Mouse (Mus musculus) T-helper 2 cell (primary cell): ENCODE measurements around the gene Slc25a19.

Experiments used
- in situ Hi-C: fragments of 300-600 bp; cut with MboI, MseI; formaldehyde crosslinking; loops from one replicate; pipeline ENCODE4 v1.15.1; 2025; ENCODE audit warnings: high pct_unique_total_duplicates

Slc25a19 gene

GRCm38 (mm10) chr11:115603128-115603475 lies 25.0 kb downstream of the Slc25a19 start:
- in situ Hi-C loops, result no loop called here

GRCm38 (mm10) chr11:115601174-115601573 lies 26.9 kb downstream of the Slc25a19 start:
- in situ Hi-C loops, result no loop called here

DNA sequence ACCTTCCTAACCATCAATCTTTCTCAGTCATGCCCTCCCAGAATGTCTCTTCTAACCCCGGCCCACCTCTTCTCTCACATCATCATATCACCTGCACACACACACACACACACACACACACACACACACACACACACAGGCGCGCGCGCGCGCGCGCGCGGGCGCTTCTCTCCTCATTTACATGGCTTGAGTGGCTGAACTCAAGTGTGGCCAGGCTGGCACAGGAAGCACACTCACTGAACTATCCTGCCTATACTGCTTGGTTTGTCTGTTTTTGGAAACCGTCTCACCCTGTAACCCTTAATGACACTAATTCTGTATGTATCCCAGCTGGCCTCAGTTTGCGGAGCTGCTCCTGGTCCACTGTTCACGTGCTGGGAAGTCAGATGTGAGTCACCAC lies 27.4 kb downstream of the Slc25a19 start:
- in situ Hi-C loops, result no loop called here

DNA sequence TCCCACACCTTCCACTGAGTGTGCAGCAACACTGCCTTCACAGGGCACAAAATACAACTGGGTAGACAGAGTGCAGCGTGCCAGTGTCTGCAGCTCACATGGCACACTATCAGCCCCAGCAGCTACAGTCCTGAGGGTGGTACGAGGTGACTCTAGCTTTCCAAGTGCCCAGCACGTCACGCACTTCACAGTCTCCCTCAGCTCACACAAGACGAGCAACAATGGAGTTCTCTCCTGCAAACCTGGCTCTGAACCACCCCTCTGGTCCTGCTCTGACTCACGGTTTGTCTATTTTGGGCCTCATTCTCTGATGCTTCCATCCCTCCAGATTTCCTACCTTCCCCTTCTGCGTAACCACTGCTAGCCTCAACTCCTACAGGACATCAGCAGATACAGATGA lies 28.4 kb downstream of the Slc25a19 start:
- in situ Hi-C loops, result no loop called here

DNA sequence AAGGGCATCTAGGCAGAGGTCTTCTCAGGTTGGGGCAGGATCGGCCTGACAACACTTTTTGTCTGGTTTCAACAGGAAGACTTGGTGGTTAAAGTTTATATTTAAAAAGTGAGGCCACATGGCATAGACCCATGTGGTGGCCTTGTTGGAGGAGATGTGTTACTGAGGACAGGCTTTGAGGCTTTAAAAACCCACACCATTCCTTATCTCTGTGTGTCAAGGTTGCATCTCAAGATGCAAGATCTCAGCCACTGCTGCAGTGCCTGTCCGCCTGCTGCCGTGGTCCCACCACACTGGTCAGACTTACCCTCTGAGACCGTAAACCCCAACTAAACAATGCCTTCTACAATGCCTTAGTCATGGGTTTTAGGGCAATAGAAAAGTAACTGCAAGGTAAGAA lies 29.8 kb downstream of the Slc25a19 start:
- in situ Hi-C loops, result no loop called here

- in situ Hi-C loops, result no loop called here
Observed at GRCm38 (mm10) chr11:115595209-115595608, 32.9 kb downstream of the Slc25a19 start.

DNA sequence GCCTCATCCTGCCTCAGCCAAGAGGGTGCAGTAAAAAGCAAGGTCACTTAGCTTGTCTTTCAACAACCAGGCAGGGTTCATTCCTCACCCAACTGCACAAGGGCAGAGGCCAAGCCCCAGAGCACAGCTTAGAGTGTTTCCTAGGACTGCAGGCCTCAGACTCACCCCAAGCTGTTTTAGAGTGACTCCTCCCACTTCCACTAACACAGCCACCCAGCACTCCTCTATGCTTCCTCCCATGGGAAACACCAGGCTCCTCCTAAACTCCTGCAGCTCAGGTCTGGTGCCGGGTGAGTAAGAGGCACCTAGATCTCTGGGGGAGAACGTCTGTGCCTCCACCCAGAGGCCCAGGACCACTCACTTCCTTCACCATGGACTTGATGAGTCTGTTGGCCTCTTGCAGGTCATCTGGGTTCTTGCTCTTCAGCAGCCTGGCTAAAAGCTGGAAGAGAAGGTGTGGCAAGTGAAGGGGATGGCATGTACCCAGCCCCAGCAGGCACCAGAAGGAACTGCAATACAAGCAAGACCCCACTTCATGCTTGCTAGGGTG lies 37.5 kb downstream of the Slc25a19 start:
- in situ Hi-C loops, result no loop called here

GRCm38 (mm10) chr11:115587984-115588383 lies 40.1 kb downstream of the Slc25a19 start:
- in situ Hi-C loops, result no loop called here

GRCm38 (mm10) chr11:115586403-115586802 lies 41.7 kb downstream of the Slc25a19 start:
- in situ Hi-C loops, result no loop called here

DNA sequence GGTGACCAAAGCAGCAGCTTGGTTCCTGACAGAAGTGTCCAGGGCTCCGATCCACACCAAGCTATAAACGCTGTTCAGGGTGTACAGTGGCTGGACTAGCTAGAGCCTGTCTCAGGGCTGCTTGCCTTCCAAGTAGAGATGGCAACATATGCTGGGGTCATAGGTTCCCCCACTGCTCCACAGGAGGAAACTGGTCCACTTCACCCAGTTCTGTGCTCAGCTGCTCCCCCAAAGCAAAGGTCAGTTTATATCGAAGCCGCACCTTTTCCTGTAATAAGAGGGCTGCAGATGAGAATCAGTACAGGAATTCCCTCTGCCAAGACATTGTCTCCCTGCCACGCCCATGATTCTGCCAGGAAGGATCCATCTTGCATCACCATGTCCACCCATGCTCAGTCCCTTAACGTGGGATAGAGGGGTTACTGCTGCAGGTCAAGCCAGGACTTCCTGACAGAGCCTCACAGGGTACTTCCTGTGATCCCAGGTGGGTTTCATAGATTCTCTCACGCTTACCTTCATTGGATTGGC lies 42.5 kb downstream of the Slc25a19 start:
- in situ Hi-C loops, result no loop called here

DNA sequence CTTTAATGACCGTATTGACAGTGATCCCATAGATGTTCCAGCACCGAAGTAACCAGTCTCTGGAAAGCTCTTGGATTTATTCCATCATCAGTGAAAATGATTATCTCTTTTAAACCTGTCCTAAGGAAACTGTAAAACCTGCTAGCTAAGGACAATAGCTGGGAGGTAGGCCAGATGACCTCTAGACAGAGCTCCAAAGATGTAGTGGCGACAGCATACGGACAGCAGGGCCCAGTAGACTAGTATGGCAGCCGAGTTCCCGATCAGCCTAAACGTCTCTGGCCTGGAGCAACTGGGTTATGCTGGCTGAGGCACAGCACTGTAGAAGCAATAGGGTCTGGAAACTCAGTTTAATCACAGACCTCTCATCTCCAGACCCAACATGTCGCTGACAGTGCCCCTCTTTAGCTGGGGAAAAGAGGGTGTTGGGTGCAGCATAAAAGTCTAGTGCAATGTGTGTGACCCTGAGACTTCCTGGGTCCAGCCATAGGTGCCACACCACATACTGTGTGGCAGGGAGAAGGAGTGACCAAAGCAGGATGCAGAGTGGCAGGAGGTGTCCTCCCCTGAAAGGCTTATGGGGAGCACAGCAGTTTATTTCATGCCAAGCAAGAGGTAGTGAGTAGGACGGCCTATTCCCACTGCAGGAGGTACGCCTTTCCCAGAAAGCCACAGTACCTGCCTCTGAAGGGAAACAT lies 43.6 kb downstream of the Slc25a19 start:
- in situ Hi-C loops, result no loop called here

- in situ Hi-C loops, result no loop called here
Observed at GRCm38 (mm10) chr11:115582913-115583606, 45.0 kb downstream of the Slc25a19 start.

GRCm38 (mm10) chr11:115579080-115579479 lies 49.0 kb downstream of the Slc25a19 start:
- in situ Hi-C loops, result no loop called here

GRCm38 (mm10) chr11:115564961-115565360 lies 63.1 kb downstream of the Slc25a19 start:
- in situ Hi-C loops, result no loop called here
